ENCODE assay signal across 11 mouse cellular contexts in genomic region chr14:21679631-21680201, GRCm38 (mm10). TPM values are rescaled to one million over a fixed set of nuclear protein-coding genes. Genes with fewer than 3 reads are reported as not detected.
DNase-seq lines count a peak whose midpoint lies in the region; ATAC-seq and TF ChIP-seq lines count a peak whose summit lies in the region.
"Had no signal": no experiment of that assay in that cellular context is flagged by ENCODE, and none has a peak within 500 bp of the region (broad histone marks: within the 10 kb centered on the region; RNA-seq: fewer than 3 reads in every experiment).

No protein-coding gene starts in this region.

- intact Hi-C loops in heart, adult 2 months (cut with DNase I): no loop called here

- no peak for DNase-seq in heart, adult 2 months
- DNase-seq in midbrain, embryonic 10.5 days (ENCODE audit: low spot score): no peak
- DNase-seq in urinary bladder, postnatal 36 days (ENCODE audit: low spot score in 2 of 2): no peak
- no peak for DNase-seq in adrenal gland, postnatal 25 days

- H3K27me3 ChIP-seq in heart, embryonic 16.5 days (ENCODE audit: control insufficient read depth, insufficient read depth, low read length): no peaks in the 10 kb centered on the region
- H3K27me3 ChIP-seq in heart, adult 2 months (ENCODE audit: control insufficient read depth, insufficient read depth, low read length): no peaks in the 10 kb centered on the region
- H3K27me3 ChIP-seq in midbrain, embryonic 10.5 days (ENCODE audit: low read depth, poor library complexity, severe bottlenecking): peaks cover 7% of the 10 kb centered on the region; the same call in 1 of the 2 replicates
- H3K27me3 ChIP-seq in midbrain, embryonic 13.5 days: no peaks in the 10 kb centered on the region
- H3K27me3 ChIP-seq in embryonic facial prominence, embryonic 15.5 days: no peaks in the 10 kb centered on the region
- no peaks in the 10 kb centered on the region for H3K27me3 ChIP-seq in neural tube, embryonic 15.5 days (replicated peaks)

- 23% methylated on average over 8 of the region's 8 CpGs for WGBS in heart, embryonic 16.5 days
- WGBS in heart, adult 2 months: 48% methylated on average over 8 of the region's 8 CpGs
- WGBS in midbrain, embryonic 10.5 days: 64% methylated on average over 8 of the region's 8 CpGs
- 46% methylated on average over 8 of the region's 8 CpGs for WGBS in midbrain, embryonic 13.5 days
- WGBS in embryonic facial prominence, embryonic 15.5 days: 7% methylated on average over 8 of the region's 8 CpGs
- 25% methylated on average over 8 of the region's 8 CpGs for WGBS in neural tube, embryonic 15.5 days

- no peaks in the 10 kb centered on the region for H3K9me3 ChIP-seq in heart, embryonic 16.5 days (replicated peaks; ENCODE audit: control insufficient read depth, low read length)
- no peaks in the 10 kb centered on the region for H3K9me3 ChIP-seq in midbrain, embryonic 10.5 days (replicated peaks)
- no peaks in the 10 kb centered on the region for H3K9me3 ChIP-seq in midbrain, embryonic 13.5 days
- no peaks in the 10 kb centered on the region for H3K9me3 ChIP-seq in embryonic facial prominence, embryonic 15.5 days (replicated peaks)
- no peaks in the 10 kb centered on the region for H3K9me3 ChIP-seq in neural tube, embryonic 15.5 days (replicated peaks)

- ATAC-seq in heart, embryonic 16.5 days (replicated peaks; ENCODE audit: extremely low read depth, insufficient read depth, low FRiP score): no peak
- no peak; the same call in 1 of the 2 replicates for ATAC-seq in midbrain, embryonic 13.5 days
- ATAC-seq in embryonic facial prominence, embryonic 15.5 days (ENCODE audit: insufficient number of reproducible peaks, low FRiP score, low TSS enrichment, low read depth): peak; percentile 55
- no peak for ATAC-seq in neural tube, embryonic 15.5 days (ENCODE audit: low FRiP score)

- no peak for TF ChIP-seq POLR2A in heart, adult 2 months (IDR thresholded peaks at IDR 0.05; ENCODE audit: insufficient read depth, low read depth, low read length)

- H3K4me2 ChIP-seq in heart, embryonic 16.5 days (ENCODE audit: low read depth, low read length): no peak overlapping the region
- H3K4me2 ChIP-seq in midbrain, embryonic 13.5 days (replicated peaks): no peak overlapping the region
- H3K4me2 ChIP-seq in embryonic facial prominence, embryonic 15.5 days (replicated peaks): no peak overlapping the region
- no peak overlapping the region for H3K4me2 ChIP-seq in neural tube, embryonic 15.5 days

- 0 out of 2 replicates have a peak overlapping the region, but pooled peaks have one; percentile 17 for H3K9ac ChIP-seq in heart, embryonic 16.5 days (ENCODE audit: low read length)
- H3K9ac ChIP-seq in heart, adult 2 months (ENCODE audit: low read depth, low read length): no peak overlapping the region
- no peak overlapping the region for H3K9ac ChIP-seq in midbrain, embryonic 13.5 days (replicated peaks)
- H3K9ac ChIP-seq in embryonic facial prominence, embryonic 15.5 days: no peak overlapping the region
- H3K9ac ChIP-seq in neural tube, embryonic 15.5 days (replicated peaks): no peak overlapping the region

- no peaks in the 10 kb centered on the region for H3K79me2 ChIP-seq in heart, adult 2 months (replicated peaks; ENCODE audit: control insufficient read depth, insufficient read depth, low read length)

- H3K36me3 ChIP-seq in heart, embryonic 16.5 days (ENCODE audit: control insufficient read depth, insufficient read depth): no peaks in the 10 kb centered on the region
- no peaks in the 10 kb centered on the region for H3K36me3 ChIP-seq in heart, adult 2 months (ENCODE audit: control insufficient read depth, insufficient read depth, low read length)
- no peaks in the 10 kb centered on the region for H3K36me3 ChIP-seq in midbrain, embryonic 10.5 days
- no peaks in the 10 kb centered on the region for H3K36me3 ChIP-seq in midbrain, embryonic 13.5 days
- H3K36me3 ChIP-seq in embryonic facial prominence, embryonic 15.5 days: no peaks in the 10 kb centered on the region
- H3K36me3 ChIP-seq in neural tube, embryonic 15.5 days: no peaks in the 10 kb centered on the region

- H3K27ac ChIP-seq in heart, embryonic 16.5 days (ENCODE audit: low read length): no peak overlapping the region
- H3K27ac ChIP-seq in heart, adult 2 months: no peak overlapping the region
- H3K27ac ChIP-seq in midbrain, embryonic 10.5 days (replicated peaks): peak overlapping the region; percentile 3
- H3K27ac ChIP-seq in midbrain, embryonic 13.5 days: no peak overlapping the region; the same call in 1 of the 2 replicates
- H3K27ac ChIP-seq in embryonic facial prominence, embryonic 15.5 days (replicated peaks): peak overlapping the region; percentile 83
- H3K27ac ChIP-seq in neural tube, embryonic 15.5 days (replicated peaks): peak overlapping the region; percentile 51; the same call in 1 of the 2 replicates

- TF ChIP-seq EP300 in heart, adult 2 months (IDR thresholded peaks at IDR 0.05; ENCODE audit: insufficient read depth, low read depth, low read length): no peak

- no peak for TF ChIP-seq CTCF in heart, adult 2 months (IDR thresholded peaks at IDR 0.05)

- peaks cover 30% of the 10 kb centered on the region for H3K4me1 ChIP-seq in heart, embryonic 16.5 days (ENCODE audit: control insufficient read depth, insufficient read depth, low read length)
- no peaks in the 10 kb centered on the region; the same call in 1 of the 2 replicates for H3K4me1 ChIP-seq in heart, adult 2 months (ENCODE audit: control insufficient read depth, insufficient read depth, low read length)
- H3K4me1 ChIP-seq in midbrain, embryonic 10.5 days: peaks cover 44% of the 10 kb centered on the region
- peaks cover 25% of the 10 kb centered on the region for H3K4me1 ChIP-seq in midbrain, embryonic 13.5 days (replicated peaks)
- H3K4me1 ChIP-seq in embryonic facial prominence, embryonic 15.5 days: peaks cover 58% of the 10 kb centered on the region
- peaks cover 16% of the 10 kb centered on the region for H3K4me1 ChIP-seq in neural tube, embryonic 15.5 days

- H3K4me3 ChIP-seq in heart, embryonic 16.5 days (ENCODE audit: low read length): no peak overlapping the region
- H3K4me3 ChIP-seq in heart, adult 2 months: no peak overlapping the region
- H3K4me3 ChIP-seq in midbrain, embryonic 10.5 days: no peak overlapping the region
- no peak overlapping the region for H3K4me3 ChIP-seq in midbrain, embryonic 13.5 days (replicated peaks)
- no peak overlapping the region for H3K4me3 ChIP-seq in embryonic facial prominence, embryonic 15.5 days (replicated peaks)
- no peak overlapping the region for H3K4me3 ChIP-seq in neural tube, embryonic 15.5 days (replicated peaks)

RNA-seq across cellular contexts. Expression of gene Dupd1, which starts 34.7 kb away (rescaled TPM):
- polyA plus RNA-seq in heart, embryonic 16.5 days (2015; fragmentation: Nextera tagmentation; extraction: Ambion mirVana): 0.54 TPM in 1 of 2 replicates, not detected in the other
- total RNA-seq in heart, adult 2 months (2021): not detected
- 0.12 TPM in 1 of 2 replicates, not detected in the other for polyA plus RNA-seq in heart, adult 2 months (2012; rRNA removed)
- not detected in 2 replicates for polyA plus RNA-seq in midbrain, embryonic 10.5 days (2016; fragmentation: Nextera tagmentation; extraction: Ambion mirVana)
- polyA plus RNA-seq in midbrain, embryonic 13.5 days (2015; fragmentation: Nextera tagmentation; extraction: Ambion mirVana): 0.13 and 0.18 TPM in 2 replicates
- polyA plus RNA-seq in embryonic facial prominence, embryonic 15.5 days (2015; fragmentation: Nextera tagmentation; extraction: Ambion mirVana): 0.34 TPM in 1 of 2 replicates, not detected in the other
- polyA plus RNA-seq in neural tube, embryonic 15.5 days (2015; fragmentation: Nextera tagmentation; extraction: Ambion mirVana): 0.15 and 0.22 TPM in 2 replicates
- total RNA-seq in adrenal gland, postnatal 25 days (2021): 0.76 TPM in 1 of 2 replicates, not detected in the other
- total RNA-seq: ES-E14; liver, adult 2 months had no signal
- polyA plus RNA-seq: liver, adult 2 months; urinary bladder, adult 2 months had no signal

Comparison
In these comparisons a context has a peak if more than half of its experiments do, and no peak if none do; other contexts are left out.
1. H3K27ac ChIP-seq: peak in midbrain, embryonic 10.5 days (single experiment), embryonic facial prominence, embryonic 15.5 days (single experiment) and neural tube, embryonic 15.5 days (single experiment); none in heart, embryonic 16.5 days (single experiment), heart, adult 2 months (single experiment) and midbrain, embryonic 13.5 days (single experiment).